Mouse (Mus musculus) midbrain, embryonic 12.5 days (tissue): ENCODE results near the gene Ubxn10. TPM values are rescaled to one million over a fixed set of nuclear protein-coding genes. Genes with fewer than 3 reads are reported as not detected.
A peak's percentile ranks its signal among the peaks of the same experiment; 100 is the strongest.

Experiments
- ATAC-seq: fragments of 200-750 bp; cut with Nextera tagmentation; 2 replicates; pipeline ENCODE4 v1.8.0; 2017; ENCODE audit warnings: low read depth, moderate TSS enrichment, moderate library complexity; ENCODE audit not compliant: low FRiP score
- H3K27ac ChIP-seq: fragments of 300-500 bp; sonication (generic); replicated peaks from 2 replicates; pipeline ENCODE4 v1.5.1; 2016; ENCODE audit warnings: mild to moderate bottlenecking
- H3K27me3 ChIP-seq: fragments of 300-500 bp; sonication (generic); 2 replicates; pipeline ENCODE4 v1.6.1; 2016; ENCODE audit warnings: mild to moderate bottlenecking
- H3K36me3 ChIP-seq: fragments of 300-500 bp; sonication (generic); 2 replicates; pipeline ENCODE4 v1.6.1; 2016
- H3K4me1 ChIP-seq: fragments of 300-500 bp; sonication (generic); 2 replicates; pipeline ENCODE4 v1.6.1; 2016
- H3K4me2 ChIP-seq: fragments of 300-500 bp; sonication (generic); replicated peaks from 2 replicates; pipeline ENCODE4 v1.6.1; 2016; ENCODE audit warnings: mild to moderate bottlenecking, moderate library complexity
- H3K4me3 ChIP-seq: fragments of 300-500 bp; sonication (generic); 2 replicates; pipeline ENCODE4 v1.5.1; 2016; ENCODE audit warnings: mild to moderate bottlenecking
- H3K9ac ChIP-seq: fragments of 300-500 bp; sonication (generic); replicated peaks from 2 replicates; pipeline ENCODE4 v1.6.1; 2016; ENCODE audit warnings: mild to moderate bottlenecking, moderate library complexity
- H3K9me3 ChIP-seq: fragments of 300-500 bp; sonication (generic); 2 replicates; pipeline ENCODE4 v1.6.1; 2016; ENCODE audit warnings: mild to moderate bottlenecking
- WGBS: fragments of 180-500 bp; shearing (Covaris S2); methylation state at CpG from one replicate; pipeline ENCODE4 v1.1.7; 2016; 5-methylcytosine and 5-hydroxymethylcytosine counted together
- polyA plus RNA-seq: library from polyadenylated mRNA; unstranded; fragments of >200 nt; fragmentation: Nextera tagmentation; extraction: Ambion mirVana; gene quantifications from 2 replicates; pipeline ENCODE4 v1.2.1, GENCODE M21; 2016

Gene Ubxn10
- polyA plus RNA-seq, 1 experiment from 2014 or later = 1.4 TPM

DNA sequence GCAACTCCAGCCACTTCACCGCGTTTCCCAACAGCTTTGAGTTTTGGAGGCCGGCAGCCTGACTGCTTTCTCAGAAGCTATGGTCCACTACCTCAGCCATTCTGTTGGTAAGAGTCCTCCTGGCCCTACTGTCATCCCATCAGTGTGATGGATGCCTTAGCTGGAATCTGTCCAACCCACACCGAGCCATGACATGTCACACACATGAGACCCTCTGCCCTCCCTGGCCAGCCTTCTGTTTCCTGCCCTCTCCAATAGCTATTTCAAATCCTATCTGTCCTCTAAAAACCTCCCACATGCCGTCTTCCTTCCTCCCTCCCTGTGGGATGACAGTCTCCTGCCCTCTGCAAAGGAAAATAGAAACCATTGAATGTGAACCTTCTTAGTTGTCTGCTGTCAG is 11.2 kb downstream of the Ubxn10 start:
- Histone ChIP-seq H3K4me1 (peaks cover 25% of the 10 kb centered on the region), H3K27me3 (0 out of 2 replicates have a peak, but pooled peaks cover 3% of the 10 kb centered on the region), H3K27ac (no peak overlapping the region), H3K9ac (no peak overlapping the region), H3K4me3 (no peak overlapping the region), H3K9me3 (no peaks in the 10 kb centered on the region), H3K4me2 (0 out of 2 replicates have a peak overlapping the region, but pooled peaks have one; percentile 60), H3K36me3 (no peaks in the 10 kb centered on the region)
- ATAC-seq = no peak
- WGBS = 81% methylated on average over 5 of the region's 5 CpGs

- peak; percentile 80; the same call in 1 of the 2 replicates for ATAC-seq
- H3K36me3 ChIP-seq = no peaks in the 10 kb centered on the region
- peak overlapping the region; percentile 60 for H3K4me2 ChIP-seq
- H3K27ac ChIP-seq = no peak overlapping the region
- H3K27me3 ChIP-seq = 0 out of 2 replicates have a peak, but pooled peaks cover 3% of the 10 kb centered on the region
- peaks cover 25% of the 10 kb centered on the region for H3K4me1 ChIP-seq
- H3K9ac ChIP-seq = peak overlapping the region; percentile 48
- H3K9me3 ChIP-seq = no peaks in the 10 kb centered on the region
- peak overlapping the region; percentile 34 for H3K4me3 ChIP-seq
- 7% methylated on average over 13 of the region's 13 CpGs for WGBS
These were observed 11.9 kb downstream of the Ubxn10 start for GRCm38 (mm10) chr4:138725127-138725461.

DNA sequence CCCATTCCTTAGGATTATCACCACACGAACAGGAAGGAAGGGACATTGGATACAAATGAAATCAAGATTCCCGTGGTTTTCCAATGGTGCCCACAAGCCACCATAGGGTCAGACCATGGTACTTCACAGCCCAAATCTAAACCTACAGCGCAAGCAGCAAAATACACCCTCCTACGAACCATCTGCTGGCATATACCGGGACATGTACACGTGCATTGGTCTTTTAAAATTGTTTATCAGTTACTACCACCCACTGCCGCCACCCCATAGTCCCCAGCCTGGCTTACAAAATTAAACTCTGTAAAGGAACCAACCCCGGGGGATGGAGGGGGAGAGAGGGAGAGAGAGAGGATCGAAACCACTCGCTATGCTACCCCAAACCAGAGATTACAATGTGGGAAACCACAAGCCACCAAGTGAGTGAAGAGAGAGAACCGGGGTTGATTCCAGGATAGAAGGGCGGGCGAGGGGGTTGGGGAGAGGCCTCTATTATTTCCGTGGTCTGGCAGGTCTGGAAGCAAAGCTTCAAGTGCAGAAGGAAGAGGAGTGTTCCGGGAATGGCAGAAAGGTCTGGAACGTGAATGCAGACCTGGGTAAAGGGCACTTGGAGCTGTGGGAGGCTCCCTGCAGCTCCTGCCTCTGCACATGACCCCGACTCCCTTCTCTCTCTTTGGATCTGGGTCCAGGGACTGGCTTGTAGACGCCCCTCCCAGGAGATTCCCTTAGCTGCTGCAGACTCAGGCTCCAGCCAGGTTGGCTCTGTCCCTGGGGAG is 12.4 kb downstream of the Ubxn10 start, which contains the start of gene Pla2g2c:
Gene Pla2g2c, plus strand, starts transcription at position 439 of the 773 bp plus-strand sequence.
- Histone ChIP-seq H3K27ac (no peak within 1 kb of the TSS), H3K4me1 (peaks cover 22% of the 10 kb centered on the region), H3K27me3 (0 out of 2 replicates have a peak, but pooled peaks cover 3% of the 10 kb centered on the region), H3K4me3 (peak within 1 kb of the TSS; percentile 34), H3K4me2 (peak within 1 kb of the TSS; percentile 60), H3K36me3 (no peaks in the 10 kb centered on the region), H3K9ac (peak within 1 kb of the TSS; percentile 48), H3K9me3 (no peaks in the 10 kb centered on the region)
- ATAC-seq = no peak
- WGBS = 59% methylated on average over 18 of the region's 18 CpGs

GRCm38 (mm10) chr4:138723493-138724281 is 13.3 kb downstream of the Ubxn10 start:
- 84% methylated on average over 15 of the region's 15 CpGs for WGBS
- H3K4me3 ChIP-seq = no peak overlapping the region
- H3K27me3 ChIP-seq = 0 out of 2 replicates have a peak, but pooled peaks cover 3% of the 10 kb centered on the region
- H3K36me3 ChIP-seq = no peaks in the 10 kb centered on the region
- no peak overlapping the region for H3K27ac ChIP-seq
- H3K9ac ChIP-seq = no peak overlapping the region
- no peak overlapping the region for H3K4me2 ChIP-seq
- peaks cover 17% of the 10 kb centered on the region for H3K4me1 ChIP-seq
- no peak for ATAC-seq
- H3K9me3 ChIP-seq = no peaks in the 10 kb centered on the region

GRCm38 (mm10) chr4:138719264-138719596 is 17.7 kb downstream of the Ubxn10 start:
- H3K4me3 ChIP-seq = no peak overlapping the region
- H3K4me1 ChIP-seq = peaks cover 2% of the 10 kb centered on the region; the same call in 1 of the 2 replicates
- H3K27ac ChIP-seq = no peak overlapping the region
- no peaks in the 10 kb centered on the region for H3K9me3 ChIP-seq
- no peak overlapping the region for H3K9ac ChIP-seq
- ATAC-seq = no peak
- no peaks in the 10 kb centered on the region for H3K27me3 ChIP-seq
- WGBS = 78% methylated on average over 5 of the region's 5 CpGs
- H3K36me3 ChIP-seq = no peaks in the 10 kb centered on the region
- H3K4me2 ChIP-seq = no peak overlapping the region

GRCm38 (mm10) chr4:138718586-138719263 is 18.2 kb downstream of the Ubxn10 start:
- Histone ChIP-seq H3K4me3 (no peak overlapping the region), H3K36me3 (no peaks in the 10 kb centered on the region), H3K9me3 (no peaks in the 10 kb centered on the region), H3K4me2 (no peak overlapping the region), H3K27ac (no peak overlapping the region), H3K27me3 (no peaks in the 10 kb centered on the region), H3K4me1 (no peaks in the 10 kb centered on the region; the same call in 1 of the 2 replicates), H3K9ac (no peak overlapping the region)
- 80% methylated on average over 5 of the region's 5 CpGs for WGBS
- no peak for ATAC-seq

GRCm38 (mm10) chr4:138716697-138717096 is 20.3 kb downstream of the Ubxn10 start:
- Histone ChIP-seq H3K9ac (no peak overlapping the region), H3K27me3 (no peaks in the 10 kb centered on the region), H3K9me3 (no peaks in the 10 kb centered on the region), H3K27ac (no peak overlapping the region), H3K36me3 (no peaks in the 10 kb centered on the region), H3K4me3 (no peak overlapping the region), H3K4me1 (no peaks in the 10 kb centered on the region), H3K4me2 (no peak overlapping the region)
- no peak for ATAC-seq
- WGBS = 88% methylated on average over 9 of the region's 9 CpGs

GRCm38 (mm10) chr4:138714186-138714585 is 22.8 kb downstream of the Ubxn10 start:
- no peaks in the 10 kb centered on the region for H3K36me3 ChIP-seq
- H3K4me1 ChIP-seq = no peaks in the 10 kb centered on the region
- H3K4me3 ChIP-seq = no peak overlapping the region
- H3K27ac ChIP-seq = no peak overlapping the region
- no peaks in the 10 kb centered on the region for H3K9me3 ChIP-seq
- H3K9ac ChIP-seq = no peak overlapping the region
- H3K4me2 ChIP-seq = no peak overlapping the region
- 80% methylated on average over 1 of the region's 1 CpGs for WGBS
- no peak for ATAC-seq
- no peaks in the 10 kb centered on the region for H3K27me3 ChIP-seq

- H3K4me2 ChIP-seq = no peak overlapping the region
- H3K9me3 ChIP-seq = no peaks in the 10 kb centered on the region
- no peaks in the 10 kb centered on the region for H3K36me3 ChIP-seq
- ATAC-seq = no peak
- no peak overlapping the region for H3K9ac ChIP-seq
- 82% methylated on average over 8 of the region's 8 CpGs for WGBS
- H3K27me3 ChIP-seq = no peaks in the 10 kb centered on the region
- H3K27ac ChIP-seq = no peak overlapping the region
- H3K4me1 ChIP-seq = no peaks in the 10 kb centered on the region
- no peak overlapping the region for H3K4me3 ChIP-seq
These were observed 24.3 kb downstream of the Ubxn10 start for GRCm38 (mm10) chr4:138712621-138713020.

DNA sequence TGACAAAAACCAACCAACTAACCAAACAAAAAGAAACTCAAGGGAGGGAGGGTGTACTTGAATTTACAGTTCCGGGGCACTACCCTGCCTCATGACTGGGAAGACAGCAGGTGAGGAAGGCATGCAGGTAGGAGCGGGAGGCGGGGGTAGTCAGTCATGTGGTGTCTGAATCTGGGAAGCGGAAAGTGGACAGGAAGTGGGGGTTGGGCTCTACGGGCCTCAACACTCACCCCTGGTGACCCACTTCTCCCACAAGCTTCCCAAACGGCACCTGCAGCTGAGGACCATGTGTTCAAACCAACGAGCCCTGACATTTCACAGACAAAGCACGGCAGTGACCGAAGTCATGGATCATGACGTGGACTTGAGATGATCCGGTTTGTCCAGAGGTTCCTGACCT is 24.9 kb downstream of the Ubxn10 start:
- no peaks in the 10 kb centered on the region for H3K27me3 ChIP-seq
- no peak for ATAC-seq
- H3K4me3 ChIP-seq = no peak overlapping the region
- H3K4me2 ChIP-seq = no peak overlapping the region
- no peak overlapping the region for H3K27ac ChIP-seq
- H3K9me3 ChIP-seq = no peaks in the 10 kb centered on the region
- H3K4me1 ChIP-seq = no peaks in the 10 kb centered on the region
- no peak overlapping the region for H3K9ac ChIP-seq
- 90% methylated on average over 11 of the region's 11 CpGs for WGBS
- H3K36me3 ChIP-seq = no peaks in the 10 kb centered on the region

- Histone ChIP-seq H3K4me1 (no peaks in the 10 kb centered on the region), H3K36me3 (no peaks in the 10 kb centered on the region), H3K4me3 (no peak overlapping the region), H3K27me3 (no peaks in the 10 kb centered on the region), H3K4me2 (no peak overlapping the region), H3K9me3 (no peaks in the 10 kb centered on the region), H3K9ac (no peak overlapping the region), H3K27ac (no peak overlapping the region)
- no peak for ATAC-seq
- 74% methylated on average over 17 of the region's 17 CpGs for whole genome bisulfite sequencing
These were observed 25.7 kb downstream of the Ubxn10 start for GRCm38 (mm10) chr4:138711051-138711820.
